Mouse (Mus musculus): ENCODE results near the gene Olfr1121. TPM values are rescaled to one million over a fixed set of nuclear protein-coding genes. Genes with fewer than 3 reads are reported as not detected.
A peak's percentile ranks its signal among the peaks of the same experiment; 100 is the strongest.
"Not testable (repeated sequence)": the region's sequence is repeated elsewhere in the genome, so short reads cannot be mapped to it uniquely, and the experiment has no call there.

Olfr1121 gene
- not detected for total RNA-seq (2021)
- long read RNA-seq, experiment 1, result 0 reads
- long read RNA-seq, experiment 2, result 0 reads

DNA sequence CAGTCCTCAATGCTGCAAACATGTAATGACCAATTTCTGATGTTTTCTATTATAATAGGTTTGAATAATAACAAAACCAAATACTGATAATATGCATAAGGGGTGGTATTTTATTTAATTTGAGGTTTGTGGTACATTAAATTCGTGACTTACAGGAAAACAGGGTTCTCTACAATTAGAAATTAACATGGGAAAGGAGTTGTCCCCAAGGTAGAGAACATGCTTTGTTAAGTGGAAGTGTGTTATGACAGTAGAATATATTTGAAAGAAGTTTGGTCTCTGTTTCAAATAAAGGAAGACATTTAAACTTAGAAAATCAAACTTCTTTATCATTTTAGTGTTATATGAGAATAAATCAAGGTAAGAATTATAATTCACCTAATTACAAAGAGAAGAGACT, at the start of gene Olfr1121:
Gene Olfr1121, plus strand, starts transcription at position 301 of the 400 bp plus-strand sequence.
- Histone ChIP-seq H3K4me3 (no peak within 1 kb of the TSS), H3K27ac (no peak within 1 kb of the TSS)
- intact Hi-C loops (cut with DNase I), result no loop called here
- TF ChIP-seq CTCF (IDR thresholded peaks at IDR 0.05), result no peak
- no peak for DNase-seq (ENCODE audit: extremely low spot score in 1 of 2, low spot score in 2 of 2)

GRCm38 (mm10) chr2:87354515-87354914, 15.2 kb upstream of the Olfr1121 start, which contains the start of gene Olfr1120:
Olfr1120 (plus strand) TSS chr2:87354815.
- no peak for DNase-seq (ENCODE audit: extremely low spot score in 1 of 2, low spot score in 2 of 2)
- no peak for TF ChIP-seq CTCF (IDR thresholded peaks at IDR 0.05)
- intact Hi-C loops (cut with DNase I), result no loop called here
- H3K27ac ChIP-seq, result no peak within 1 kb of the TSS
- H3K4me3 ChIP-seq, result no peak within 1 kb of the TSS

DNA sequence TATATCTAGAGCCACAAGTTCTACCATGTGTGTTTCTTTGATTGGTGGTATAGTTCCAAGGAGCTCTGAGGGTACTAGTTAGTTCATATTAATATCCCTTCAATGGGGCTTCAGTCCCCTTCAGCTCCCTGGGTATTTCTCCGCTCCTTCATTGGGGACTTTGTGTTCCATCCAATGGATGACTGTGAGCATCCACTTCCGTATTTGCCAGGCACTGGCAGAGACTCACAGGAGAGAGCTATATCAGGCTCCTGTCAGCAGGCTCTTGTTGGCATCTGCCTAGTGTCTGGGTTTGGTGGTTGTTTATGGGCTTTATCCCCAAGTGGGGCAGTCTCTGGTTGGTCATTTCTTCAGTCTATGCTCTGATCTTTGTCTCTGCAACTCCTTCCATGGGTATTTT, 9.6 kb upstream of the Olfr1121 start:
- H3K27ac ChIP-seq; intact Hi-C loops (cut with DNase I); H3K4me3 ChIP-seq; DNase-seq (ENCODE audit: extremely low spot score in 1 of 2, low spot score in 2 of 2): not testable (repeated sequence)

- intact Hi-C loops (cut with DNase I), result no loop called here
- Histone ChIP-seq H3K4me3 (no peak overlapping the region), H3K27ac (no peak overlapping the region)
- DNase-seq (ENCODE audit: extremely low spot score in 1 of 2, low spot score in 2 of 2), result no peak
- TF ChIP-seq CTCF (IDR thresholded peaks at IDR 0.05), result no peak
Measured at GRCm38 (mm10) chr2:87371726-87372125, 2.0 kb downstream of the Olfr1121 start.

- intact Hi-C loops (cut with DNase I), result no loop called here
- no peak for TF ChIP-seq CTCF (IDR thresholded peaks at IDR 0.05)
- DNase-seq (ENCODE audit: extremely low spot score in 1 of 2, low spot score in 2 of 2), result no peak
- Histone ChIP-seq H3K4me3 (no peak overlapping the region), H3K27ac (no peak overlapping the region)
Measured at GRCm38 (mm10) chr2:87383935-87384334, 14.2 kb downstream of the Olfr1121 start.

DNA sequence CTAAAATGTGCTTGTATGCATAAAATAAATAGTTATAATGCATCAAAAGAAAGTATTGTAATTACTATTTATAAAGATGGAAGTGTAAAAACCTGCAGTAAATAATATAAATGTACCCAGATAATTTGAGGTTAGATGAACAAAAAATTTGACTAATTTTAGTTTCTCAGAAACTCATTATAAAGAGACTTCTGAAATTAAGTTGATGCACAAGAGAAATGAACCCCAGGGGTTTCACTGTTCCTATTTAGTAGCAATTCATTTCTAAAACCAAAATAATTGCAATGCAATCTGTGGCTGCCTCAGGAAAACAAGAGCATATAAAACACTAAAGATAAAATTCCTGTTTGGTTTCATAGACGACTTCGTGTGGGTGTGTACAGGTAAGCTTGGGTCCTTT, 15.9 kb downstream of the Olfr1121 start, which contains the start of gene Olfr1122:
Gene Olfr1122, plus strand, starts transcription at position 301 of the 400 bp plus-strand sequence.
- H3K27ac ChIP-seq, result no peak within 1 kb of the TSS
- no peak for TF ChIP-seq CTCF (IDR thresholded peaks at IDR 0.05)
- H3K4me3 ChIP-seq, result no peak within 1 kb of the TSS
- intact Hi-C loops (cut with DNase I), result no loop called here
- no peak for DNase-seq (ENCODE audit: extremely low spot score in 1 of 2, low spot score in 2 of 2)

- intact Hi-C loops (cut with DNase I), result loop anchor here (10.0 kb wide), 1 partner anchor 381 kb away; the partner anchor contains the start of gene Olfr152
Measured at GRCm38 (mm10) chr2:87393605-87394004, 23.9 kb downstream of the Olfr1121 start.

DNA sequence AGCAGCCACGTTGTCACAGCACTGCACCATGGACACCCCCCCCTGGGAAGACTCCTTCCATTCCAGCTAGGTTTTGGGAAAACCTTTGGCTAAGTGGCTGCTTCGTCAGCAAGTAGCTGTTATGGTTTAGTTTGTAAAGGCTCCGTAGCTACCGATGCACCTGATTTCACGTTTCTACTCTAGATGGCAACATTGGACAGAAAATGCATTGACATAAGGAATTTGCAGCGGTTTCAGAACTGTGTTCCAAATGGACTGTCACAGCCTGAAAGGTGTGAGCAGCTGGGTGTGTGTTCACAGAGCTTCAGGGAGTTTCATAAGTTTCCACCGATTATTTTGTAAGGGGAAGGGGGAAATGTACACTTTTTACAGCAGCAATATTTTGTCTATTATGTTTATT, 25.0 kb downstream of the Olfr1121 start:
- TF ChIP-seq CTCF (IDR thresholded peaks at IDR 0.05), result peak; percentile 34
- not testable (repeated sequence) for H3K27ac ChIP-seq; H3K4me3 ChIP-seq; DNase-seq (ENCODE audit: extremely low spot score in 1 of 2, low spot score in 2 of 2)
- intact Hi-C loops (cut with DNase I), result loop anchor here (10.0 kb wide), 1 partner anchor 380 kb away; the partner anchor contains the start of gene Olfr152

More at GRCm38 (mm10) chr2:87393605-87394004, 23.9 kb downstream of the Olfr1121 start:
- H3K4me3 ChIP-seq, H3K27ac ChIP-seq: not testable (repeated sequence)
- DNase-seq (ENCODE audit: extremely low spot score in 1 of 2, low spot score in 2 of 2), result peak in 1 of 2 experiments; percentile 10

GRCm38 (mm10) chr2:87416335-87416734, 46.6 kb downstream of the Olfr1121 start, which contains the start of gene Olfr1123:
Olfr1123 (plus strand) TSS chr2:87416635.
- intact Hi-C loops (cut with DNase I), result no loop called here
- no peak for DNase-seq (ENCODE audit: extremely low spot score in 1 of 2, low spot score in 2 of 2)
- Histone ChIP-seq H3K27ac (no peak within 1 kb of the TSS), H3K4me3 (no peak within 1 kb of the TSS)
- no peak for TF ChIP-seq CTCF (IDR thresholded peaks at IDR 0.05)

Other genes with a start within 250 kb of the Olfr1121 start
- gene Olfr1110, start 229.6 kb upstream of the Olfr1121 start, total RNA-seq (2021), result not detected
- gene Olfr1111, start 217.3 kb upstream of the Olfr1121 start, total RNA-seq (2021), result not detected
- not detected for gene Olfr1112, start 182.1 kb upstream of the Olfr1121 start, total RNA-seq (2021)
- gene Olfr1113, start 160.9 kb upstream of the Olfr1121 start, total RNA-seq (2021), result not detected
- not detected for gene Olfr1115, start 121.9 kb upstream of the Olfr1121 start, total RNA-seq (2021)
- gene Olfr1116, start 102.4 kb upstream of the Olfr1121 start, total RNA-seq (2021), result not detected
- not detected for gene Olfr1118, start 62.3 kb upstream of the Olfr1121 start, total RNA-seq (2021)
- gene Olfr1120, start 15.1 kb upstream of the Olfr1121 start, total RNA-seq (2021), result not detected
- under 1 TPM in 1 of 2 experiments, not detected in 1; 0.11 TPM for gene Olfr1122, start 16.0 kb downstream of the Olfr1121 start, total RNA-seq (2021)
- not detected for gene Olfr1123, start 46.7 kb downstream of the Olfr1121 start, total RNA-seq (2021)
- not detected for gene Olfr1124, start 60.4 kb downstream of the Olfr1121 start, total RNA-seq (2021)
- not detected for gene Olfr1126, start 84.1 kb downstream of the Olfr1121 start, total RNA-seq (2021)
- not detected for gene Pramel7, start 127.2 kb downstream of the Olfr1121 start, total RNA-seq (2021)
- not detected for gene Pramel6, start 136.7 kb downstream of the Olfr1121 start, total RNA-seq (2021)
- gene Olfr153, start 161.9 kb downstream of the Olfr1121 start, total RNA-seq (2021), result under 1 TPM in 1 of 2 experiments, not detected in 1; 0.37 TPM
- gene Olfr1128, start 175.6 kb downstream of the Olfr1121 start, total RNA-seq (2021), result not detected
- gene Olfr1129, start 204.0 kb downstream of the Olfr1121 start, total RNA-seq (2021), result not detected
- gene Olfr1130, start 236.3 kb downstream of the Olfr1121 start, total RNA-seq (2021), result not detected

Measured in left cerebral cortex, adult 2 months (tissue).